Mouse (Mus musculus) right cerebral cortex, postnatal 10 days (tissue): ENCODE data around the gene Vmn1r81.

Experiments
- DNase-seq, 2 experiments: peaks; one replicate each; pipeline ENCODE4 v3.0.0; 2021; ENCODE audit warnings: low spot score in 2 of 2

Gene Vmn1r81

GRCm38 (mm10) chr7:12268169-12268568 lies at the start of gene Vmn1r81:
TSS of gene Vmn1r81 (minus strand) at chr7:12268269.
- no peak for DNase-seq

- DNase-seq = no peak
Measured at GRCm38 (mm10) chr7:12300130-12300529, 32.1 kb upstream of the Vmn1r81 start, which contains the start of gene Vmn1r82. TSS of gene Vmn1r82 (plus strand) at chr7:12300430.

DNA sequence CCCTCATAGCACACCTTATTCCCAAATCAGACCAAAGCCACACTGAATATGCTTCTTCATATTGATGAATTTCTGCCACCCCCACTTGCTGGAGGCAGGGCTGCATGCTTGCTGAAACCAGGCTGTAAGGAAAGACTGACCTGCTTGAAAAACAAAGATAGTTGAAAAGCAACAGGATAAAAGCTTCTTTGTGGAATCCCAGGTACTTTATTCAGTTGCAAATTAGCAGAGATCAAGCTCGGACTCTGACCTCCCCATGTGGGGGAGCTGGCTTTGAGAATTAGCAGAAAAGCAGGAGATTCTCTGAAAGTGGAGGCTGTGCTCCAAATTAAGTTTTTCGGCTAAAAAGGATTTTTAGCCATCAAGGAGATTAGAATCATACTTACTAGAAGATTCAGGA lies 63.9 kb downstream of the Vmn1r81 start:
- DNase-seq = no peak
